Mouse (Mus musculus) kidney, adult 2 months (tissue): ENCODE measurements at regions not wholly inside any gene's neighbourhood (a gene's known extent, or its start where the extent isn't known, plus 50 kb on each side); places are given as distances from the start of the nearest gene placed in this dataset.
"Not testable (repeated sequence)": the region's sequence is repeated elsewhere in the genome, so short reads cannot be mapped to it uniquely, and the experiment has no call there.

Experiments
- DNase-seq: peaks from one replicate; pipeline ENCODE4 v3.0.0; 2021
- H3K27ac ChIP-seq: fragments of 200-500 bp; 2 replicates; pipeline ENCODE4 v1.5.1; 2012; ENCODE audit warnings: low read depth, low read length, control low read depth, inconsistent platforms; ENCODE audit not compliant: insufficient read depth
- H3K27me3 ChIP-seq: fragments of 200-500 bp; replicated peaks from 2 replicates; pipeline ENCODE4 v1.6.1; 2012; ENCODE audit warnings: mild to moderate bottlenecking, moderate library complexity, low read length, inconsistent platforms; ENCODE audit not compliant: control insufficient read depth, insufficient read depth
- H3K36me3 ChIP-seq: fragments of 200-500 bp; 2 replicates; pipeline ENCODE4 v1.6.1; 2012; ENCODE audit warnings: mild to moderate bottlenecking, moderate library complexity, low read length, inconsistent platforms; ENCODE audit not compliant: control insufficient read depth, insufficient read depth
- H3K4me1 ChIP-seq: fragments of 200-500 bp; 2 replicates; pipeline ENCODE4 v1.6.1; 2011; ENCODE audit warnings: low read length; ENCODE audit not compliant: control insufficient read depth, insufficient read depth
- H3K4me3 ChIP-seq: fragments of 200-500 bp; 2 replicates; pipeline ENCODE4 v1.5.1; 2011; ENCODE audit warnings: mild to moderate bottlenecking, low read depth, low read length, control low read depth; ENCODE audit not compliant: insufficient read depth
- CTCF ChIP-seq: fragments of 200-500 bp; conservative IDR thresholded peaks from 2 replicates; pipeline ENCODE4 v1.5.1; 2011; ENCODE audit warnings: low read depth, mild to moderate bottlenecking, control low read depth, low read length, moderate library complexity, mixed read lengths; ENCODE audit not compliant: insufficient read depth, insufficient read length
- POLR2A ChIP-seq: fragments of 200-500 bp; IDR thresholded peaks from one replicate; pipeline ENCODE4 v1.6.1; 2011; ENCODE audit warnings: low read depth, low read length, control low read depth
- WGBS: fragments of 180-500 bp; shearing (Covaris S2); methylation state at CpG from one replicate; pipeline ENCODE4 v1.1.7; 2018; 5-methylcytosine and 5-hydroxymethylcytosine counted together

- not testable (repeated sequence) for H3K27ac ChIP-seq, H3K4me3 ChIP-seq, DNase-seq, H3K36me3 ChIP-seq, H3K27me3 ChIP-seq, H3K4me1 ChIP-seq
- 54% methylated on average over 5 of the region's 5 CpGs for WGBS
Measured at GRCm38 (mm10) chr12:117327086-117327485, 189.2 kb upstream of the Rapgef5 start.

DNA sequence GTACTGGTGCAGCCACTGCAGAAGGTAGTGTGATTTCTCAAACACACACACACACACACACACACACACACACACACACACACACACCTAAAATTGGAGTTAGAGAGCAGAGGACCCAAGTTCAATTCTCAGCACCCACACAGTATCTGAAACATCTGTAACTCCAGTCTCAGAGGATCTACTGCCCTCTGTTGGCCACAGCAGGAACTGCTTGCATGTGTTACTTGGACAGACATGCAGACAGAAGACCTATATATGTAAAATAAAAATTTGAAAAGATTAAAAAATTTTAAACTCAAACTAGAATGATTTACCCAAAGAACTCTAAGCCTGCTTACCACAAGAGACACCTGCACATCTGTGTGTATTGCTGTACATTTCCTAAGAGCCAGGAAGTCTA, 185.9 kb upstream of the Rapgef5 start:
- DNase-seq: no peak
- H3K27ac ChIP-seq: no peak overlapping the region
- no peaks in the 10 kb centered on the region for H3K27me3 ChIP-seq
- H3K4me1 ChIP-seq: no peaks in the 10 kb centered on the region
- no peak overlapping the region for H3K4me3 ChIP-seq
- no peak for TF ChIP-seq POLR2A
- 0 out of 2 replicates have a peak, but pooled peaks have one; percentile 15 for TF ChIP-seq CTCF
- no peaks in the 10 kb centered on the region for H3K36me3 ChIP-seq

DNA sequence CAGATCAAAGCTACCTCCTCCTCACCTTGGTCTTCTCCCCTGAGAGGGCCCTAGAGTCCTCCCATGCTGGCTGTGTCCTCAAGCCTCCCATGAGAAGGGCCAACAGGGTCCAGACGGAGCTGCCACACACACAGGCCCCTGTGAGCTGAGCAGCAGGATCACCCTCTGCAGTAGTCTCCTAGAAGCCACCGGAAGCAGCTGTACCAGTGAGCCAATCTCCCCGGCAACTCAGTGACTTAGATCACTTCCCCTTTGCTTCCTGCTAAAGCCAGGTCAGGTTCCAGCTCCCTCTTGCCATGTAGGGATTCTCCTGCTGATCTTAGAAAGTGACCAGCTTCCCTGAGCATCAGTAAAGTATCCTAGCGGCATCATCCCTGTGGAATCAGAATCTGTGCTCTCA, 179.4 kb upstream of the Rapgef5 start:
- 54% methylated on average over 4 of the region's 4 CpGs for WGBS
- DNase-seq: no peak
- Histone ChIP-seq H3K36me3 (no peaks in the 10 kb centered on the region), H3K4me3 (no peak overlapping the region), H3K4me1 (no peaks in the 10 kb centered on the region), H3K27me3 (no peaks in the 10 kb centered on the region), H3K27ac (no peak overlapping the region)
- TF ChIP-seq POLR2A (no peak), CTCF (no peak)

GRCm38 (mm10) chr12:117342321-117342720, 174.0 kb upstream of the Rapgef5 start:
- no peak for TF ChIP-seq CTCF
- TF ChIP-seq POLR2A: no peak

GRCm38 (mm10) chr12:117343121-117343520, 173.2 kb upstream of the Rapgef5 start:
- no peaks in the 10 kb centered on the region for H3K4me1 ChIP-seq
- no peak overlapping the region for H3K4me3 ChIP-seq
- H3K36me3 ChIP-seq: no peaks in the 10 kb centered on the region
- no peak for DNase-seq
- H3K27ac ChIP-seq: no peak overlapping the region
- WGBS: 93% methylated on average over 3 of the region's 3 CpGs
- no peak for TF ChIP-seq POLR2A
- TF ChIP-seq CTCF: no peak
- no peaks in the 10 kb centered on the region for H3K27me3 ChIP-seq

More at GRCm38 (mm10) chr12:117342321-117342720, 174.0 kb upstream of the Rapgef5 start:
- Histone ChIP-seq H3K4me1 (no peaks in the 10 kb centered on the region), H3K27ac (no peak overlapping the region), H3K4me3 (no peak overlapping the region), H3K36me3 (no peaks in the 10 kb centered on the region), H3K27me3 (no peaks in the 10 kb centered on the region)
- DNase-seq: no peak
- 48% methylated on average over 6 of the region's 6 CpGs for WGBS

- not testable (repeated sequence) for H3K4me1 ChIP-seq, H3K27me3 ChIP-seq, H3K36me3 ChIP-seq, H3K4me3 ChIP-seq, DNase-seq, H3K27ac ChIP-seq
- 84% methylated on average over 5 of the region's 5 CpGs for WGBS
Measured at GRCm38 (mm10) chr12:117343605-117344004, 172.7 kb upstream of the Rapgef5 start.

- 68% methylated on average over 11 of the region's 11 CpGs for WGBS
- Histone ChIP-seq H3K27me3 (no peaks in the 10 kb centered on the region), H3K4me3 (no peak overlapping the region), H3K27ac (no peak overlapping the region), H3K36me3 (no peaks in the 10 kb centered on the region), H3K4me1 (no peaks in the 10 kb centered on the region)
- no peak for DNase-seq
- TF ChIP-seq CTCF (no peak), POLR2A (no peak)
Measured at GRCm38 (mm10) chr12:117344266-117345087, 171.8 kb upstream of the Rapgef5 start.
